Comparison of ENCODE assay signal across 8 mouse cellular contexts in genomic region chr8:91069834-91070233, GRCm38 (mm10). TPM values are rescaled to one million over a fixed set of nuclear protein-coding genes. Genes with fewer than 3 reads are reported as not detected.
DNase-seq lines count a peak whose midpoint lies in the region; ATAC-seq lines count a peak whose summit lies in the region.

Gene Rbl2 (plus strand): TSS chr8:91070057.

- H3K36me3 ChIP-seq in heart, embryonic 14.5 days (ENCODE audit: control insufficient read depth, insufficient read depth, low read length) = peaks cover 5% of the 10 kb centered on the region; the same call in 1 of the 2 replicates
- 0 out of 2 replicates have a peak, but pooled peaks cover 3% of the 10 kb centered on the region for H3K36me3 ChIP-seq in liver, embryonic 13.5 days
- no peaks in the 10 kb centered on the region for H3K36me3 ChIP-seq in stomach, embryonic 16.5 days (ENCODE audit: control insufficient read depth, insufficient read depth, low read length)

- H3K27ac ChIP-seq in heart, embryonic 14.5 days (replicated peaks in 1 of 2; ENCODE audit: control insufficient read depth in 1 of 2, insufficient read depth in 1 of 2, low read depth in 2 of 2, low read length in 2 of 2) = peak within 1 kb of the TSS; percentile 75 to 80
- H3K27ac ChIP-seq in liver, embryonic 13.5 days = peak within 1 kb of the TSS; percentile 88
- peak within 1 kb of the TSS; percentile 83 for H3K27ac ChIP-seq in stomach, embryonic 16.5 days (ENCODE audit: low read length)

- peak; percentile 76 for DNase-seq in c-Kit-negative CD71-positive TER-119-positive erythroid progenitor cells, embryonic 14.5 days (ENCODE audit: low read depth, low spot score)
- DNase-seq in fibroblast of lung, adult 2 months (ENCODE audit: low read depth) = peak; percentile 88
- DNase-seq in kidney, postnatal 14 days = peak; percentile 96
- DNase-seq in liver, embryonic 13.5 days = peak; percentile 89
- peak; percentile 89 for DNase-seq in neural tube, embryonic 10.5 days (ENCODE audit: extremely low spot score, low spot score)

- H3K4me2 ChIP-seq in heart, embryonic 14.5 days (ENCODE audit: low read length) = peak within 1 kb of the TSS; percentile 73
- H3K4me2 ChIP-seq in liver, embryonic 13.5 days = peak within 1 kb of the TSS; percentile 79
- H3K4me2 ChIP-seq in stomach, embryonic 16.5 days (ENCODE audit: low read depth, low read length) = peak within 1 kb of the TSS; percentile 67

- ATAC-seq in CD4-positive, CD25-positive, alpha-beta regulatory T cell, adult 4 months = peak; percentile 79
- ATAC-seq in heart, embryonic 14.5 days (ENCODE audit: insufficient number of reproducible peaks, insufficient read depth, low FRiP score, low read depth) = peak; percentile 95
- peak; percentile 94 for ATAC-seq in liver, embryonic 13.5 days (ENCODE audit: low read depth)
- ATAC-seq in stomach, embryonic 16.5 days (ENCODE audit: insufficient read depth, low FRiP score) = peak; percentile 96

- peak within 1 kb of the TSS; percentile 78 to 94 for H3K4me3 ChIP-seq in heart, embryonic 14.5 days (ENCODE audit: control insufficient read depth in 1 of 2, insufficient read depth in 1 of 2, low read depth in 1 of 2, low read length in 2 of 2)
- peak within 1 kb of the TSS; percentile 91 for H3K4me3 ChIP-seq in liver, embryonic 13.5 days (replicated peaks)
- peak within 1 kb of the TSS; percentile 95 for H3K4me3 ChIP-seq in stomach, embryonic 16.5 days (replicated peaks; ENCODE audit: low read length)

- peak within 1 kb of the TSS; percentile 89 for H3K9ac ChIP-seq in heart, embryonic 14.5 days (ENCODE audit: low read length)
- peak within 1 kb of the TSS; percentile 89 for H3K9ac ChIP-seq in liver, embryonic 13.5 days
- peak within 1 kb of the TSS; percentile 86 for H3K9ac ChIP-seq in stomach, embryonic 16.5 days (ENCODE audit: low read length)

- peaks cover 5 to 20% of the 10 kb centered on the region in 2 experiments; a peak in 2 of 4 replicates for H3K4me1 ChIP-seq in heart, embryonic 14.5 days (ENCODE audit: control insufficient read depth in 2 of 2, insufficient read depth in 2 of 2, low read length in 2 of 2)
- peaks cover 27% of the 10 kb centered on the region for H3K4me1 ChIP-seq in liver, embryonic 13.5 days (replicated peaks)
- peaks cover 8% of the 10 kb centered on the region; the same call in 1 of the 2 replicates for H3K4me1 ChIP-seq in stomach, embryonic 16.5 days (ENCODE audit: control insufficient read depth, insufficient read depth, low read length)

- no peaks in the 10 kb centered on the region for H3K9me3 ChIP-seq in heart, embryonic 14.5 days (ENCODE audit: control insufficient read depth, low read length)
- H3K9me3 ChIP-seq in liver, embryonic 13.5 days (replicated peaks) = no peaks in the 10 kb centered on the region
- H3K9me3 ChIP-seq in stomach, embryonic 16.5 days (replicated peaks; ENCODE audit: control insufficient read depth, low read length) = no peaks in the 10 kb centered on the region

- WGBS in heart, embryonic 14.5 days = under 1% methylated on average over 25 of the region's 25 CpGs
- WGBS in liver, embryonic 13.5 days (ENCODE audit: insufficient replicate concordance) = 1% methylated on average over 25 of the region's 25 CpGs
- under 1% methylated on average over 25 of the region's 25 CpGs for WGBS in stomach, embryonic 16.5 days

- H3K27me3 ChIP-seq in heart, embryonic 14.5 days (ENCODE audit: control insufficient read depth, insufficient read depth, low read length) = no peaks in the 10 kb centered on the region
- H3K27me3 ChIP-seq in liver, embryonic 13.5 days = no peaks in the 10 kb centered on the region
- no peaks in the 10 kb centered on the region for H3K27me3 ChIP-seq in stomach, embryonic 16.5 days (ENCODE audit: control insufficient read depth, insufficient read depth, low read length)

RNA-seq across cellular contexts. Expression of gene Rbl2, which starts in this region (rescaled TPM):
- polyA plus RNA-seq in CD4-positive, CD25-positive, alpha-beta regulatory T cell, adult 4 months (2017; shearing (Covaris generic)) = 10 to 100 TPM; 65.5 to 74.2 TPM
- polyA plus RNA-seq in heart, embryonic 14.5 days (2014; fragmentation: Nextera tagmentation; extraction: Ambion mirVana) = 21.1 and 22.6 TPM in 2 replicates
- polyA plus RNA-seq in liver, embryonic 13.5 days (2015; fragmentation: Nextera tagmentation; extraction: Ambion mirVana) = 5.0 and 7.4 TPM in 2 replicates
- polyA plus RNA-seq in stomach, embryonic 16.5 days (2015; fragmentation: Nextera tagmentation; extraction: Ambion mirVana) = 18.3 and 18.5 TPM in 2 replicates

Comparison
In these comparisons a context has a peak if more than half of its experiments do, and no peak if none do; other contexts are left out.
1. Peak in every context shown above with its lines: DNase-seq, ATAC-seq, H3K4me3 ChIP-seq and H3K27ac ChIP-seq.